Mouse (Mus musculus) lung, postnatal 36 days (tissue): ENCODE data around the gene P2rx4.

Experiments
- DNase-seq: peaks from one replicate; pipeline ENCODE4 v3.0.0; 2022; ENCODE audit warnings: mixed read lengths

The P2rx4 gene

DNA sequence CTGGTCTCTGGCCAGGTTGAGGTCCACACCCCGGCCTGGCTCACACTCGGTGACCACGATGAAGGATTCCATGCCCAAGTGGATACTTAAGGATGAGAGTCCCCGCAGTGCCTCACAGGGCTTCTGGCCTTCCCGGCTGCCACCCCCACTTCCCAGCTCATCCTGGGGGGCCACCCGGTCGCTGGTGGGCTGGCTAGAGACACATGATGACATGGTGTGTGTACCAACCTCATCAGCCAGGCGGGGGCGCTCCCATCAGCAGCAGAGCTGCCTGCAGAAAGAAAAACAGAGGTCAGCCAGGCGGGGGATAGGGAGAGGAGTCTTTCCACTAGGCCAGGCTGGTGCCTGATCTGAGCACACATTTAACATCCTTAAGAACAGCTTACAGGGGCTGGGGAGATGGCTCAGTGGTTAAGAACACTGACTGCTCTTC, 56.7 kb downstream of the P2rx4 start:
- DNase-seq, result peak; percentile 74

GRCm38 (mm10) chr5:122767283-122767682, 59.9 kb downstream of the P2rx4 start:
- DNase-seq, result no peak

DNA sequence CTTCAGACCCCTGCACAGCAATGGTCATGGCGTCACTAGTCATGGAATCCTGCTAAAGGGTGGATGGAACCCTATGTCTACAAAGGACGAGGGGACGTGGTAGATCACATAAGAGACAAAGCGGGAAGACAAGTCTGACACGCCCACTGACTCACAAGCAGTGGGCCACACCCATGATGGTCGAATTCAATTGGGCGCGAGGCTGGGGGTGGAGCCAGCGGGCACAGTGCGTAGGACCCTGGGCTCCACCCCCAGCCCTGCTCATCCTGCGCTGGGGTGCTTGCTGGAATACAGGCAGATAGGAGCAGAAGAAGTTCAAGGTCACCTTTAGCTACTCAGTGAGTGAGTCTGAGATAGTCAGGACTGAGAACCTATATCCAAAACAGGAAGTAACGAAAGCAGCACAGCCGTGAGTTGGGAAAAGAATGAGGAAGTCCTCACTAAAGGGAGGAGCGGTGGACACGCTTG, 61.8 kb downstream of the P2rx4 start:
- DNase-seq, result peak; percentile 42

DNA sequence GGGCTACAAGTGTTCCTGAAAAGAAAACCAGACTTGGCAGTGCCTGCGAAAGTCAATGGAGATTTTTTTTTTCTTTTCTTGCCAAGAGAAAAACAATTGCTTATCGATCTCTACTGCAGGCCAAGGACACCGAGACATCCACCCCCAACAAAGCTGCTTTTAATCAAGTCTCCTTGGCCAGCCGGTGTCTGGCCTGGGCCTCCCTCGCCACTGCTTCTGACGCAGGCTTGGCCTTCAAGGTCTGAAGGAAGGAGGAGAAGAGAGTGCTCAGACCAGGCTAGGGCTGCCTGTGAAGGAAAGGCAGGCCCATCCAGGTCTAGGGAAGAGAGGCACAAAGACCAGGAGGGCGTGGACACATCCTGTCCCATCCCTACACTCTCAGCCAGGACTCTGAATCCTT, 63.0 kb downstream of the P2rx4 start:
- no peak for DNase-seq

GRCm38 (mm10) chr5:122770806-122771261, 63.5 kb downstream of the P2rx4 start:
- DNase-seq, result peak; percentile 91

- DNase-seq, result no peak
Observed at GRCm38 (mm10) chr5:122771428-122771827, 64.1 kb downstream of the P2rx4 start.

DNA sequence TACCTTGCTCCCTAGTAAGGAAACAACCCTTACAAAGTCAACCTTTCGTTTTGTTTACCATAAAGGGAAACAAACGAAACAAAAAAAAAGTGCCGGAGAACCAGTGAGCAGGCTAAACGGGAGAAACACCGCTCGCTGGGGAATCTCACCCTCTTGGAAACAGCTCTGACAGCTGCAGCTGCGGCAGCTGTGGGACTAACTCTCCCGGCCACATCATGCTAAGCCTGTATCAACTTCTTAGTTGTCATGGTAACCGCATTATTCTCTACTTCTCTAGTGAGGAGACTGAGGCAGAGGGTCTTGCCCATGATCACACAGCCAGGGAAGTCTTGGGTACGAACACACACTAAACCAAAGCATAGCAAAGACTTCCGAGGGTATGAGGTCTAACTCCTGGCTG, 66.4 kb downstream of the P2rx4 start:
- DNase-seq, result no peak

- peak; percentile 28 for DNase-seq
Observed at GRCm38 (mm10) chr5:122774743-122775611, 67.6 kb downstream of the P2rx4 start.

GRCm38 (mm10) chr5:122775646-122776286, 68.4 kb downstream of the P2rx4 start:
- peak; percentile 35 for DNase-seq

DNA sequence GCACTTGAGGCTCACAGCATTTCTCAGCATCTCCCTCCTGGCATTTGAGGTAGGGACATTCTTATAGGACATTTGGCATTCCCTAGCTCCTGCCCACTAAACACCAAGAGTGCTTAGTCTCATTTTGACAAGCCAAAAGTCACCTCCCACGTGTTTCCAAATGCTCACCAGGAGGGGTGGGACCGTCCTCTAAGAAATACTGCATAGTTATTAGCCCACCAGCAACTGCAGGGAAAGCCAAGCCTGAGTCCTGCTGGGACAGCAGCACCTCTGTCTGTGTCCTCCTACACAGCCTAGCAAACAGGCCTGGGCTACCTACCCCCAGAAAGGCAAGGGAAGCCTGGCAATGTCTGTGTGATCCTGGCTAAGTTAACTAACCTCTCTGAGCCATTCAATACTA, 70.0 kb downstream of the P2rx4 start:
- no peak for DNase-seq

- DNase-seq, result peak; percentile 8
Observed at GRCm38 (mm10) chr5:122778231-122779226, 71.2 kb downstream of the P2rx4 start.
